ENCODE assay signal across 8 mouse cellular contexts in genomic region chr5:49524394-49525241, GRCm38 (mm10). TPM values are rescaled to one million over a fixed set of nuclear protein-coding genes. Genes with fewer than 3 reads are reported as not detected.
DNase-seq lines count a peak whose midpoint lies in the region; ATAC-seq and TF ChIP-seq lines count a peak whose summit lies in the region.

Gene Kcnip4, minus strand, starts transcription at chr5:49524907.

- intact Hi-C loops in heart, adult 2 months (cut with DNase I), result no loop called here

- peak in 1 of 2 experiments; percentile 3 for DNase-seq in heart, adult 2 months
- DNase-seq in heart, adult 9 months (ENCODE audit: low spot score in 2 of 2), result no peak
- DNase-seq in cerebellum, postnatal 25 days, result peak; percentile 93 to 95
- DNase-seq in frontal cortex, postnatal 25 days (ENCODE audit: low spot score in 2 of 2), result peak; percentile 54 to 68
- DNase-seq in natural killer cell, adult 2 months (ENCODE audit: low spot score in 2 of 2), result no peak

- H3K4me2 ChIP-seq in kidney, embryonic 15.5 days, result peak within 1 kb of the TSS; percentile 93
- peak within 1 kb of the TSS; percentile 98 for H3K4me2 ChIP-seq in limb, embryonic 13.5 days (replicated peaks)
- H3K4me2 ChIP-seq in neural tube, embryonic 14.5 days (ENCODE audit: low read depth, low read length), result peak within 1 kb of the TSS; percentile 99

- H3K27ac ChIP-seq in heart, adult 2 months, result no peak within 1 kb of the TSS
- no peak within 1 kb of the TSS for H3K27ac ChIP-seq in kidney, embryonic 15.5 days
- no peak within 1 kb of the TSS for H3K27ac ChIP-seq in limb, embryonic 13.5 days
- H3K27ac ChIP-seq in neural tube, embryonic 14.5 days (ENCODE audit: low read depth, low read length), result no peak within 1 kb of the TSS

- 4% methylated on average over 49 of the region's 50 CpGs for WGBS in heart, adult 2 months
- 1% methylated on average over 47 of the region's 50 CpGs for WGBS in kidney, embryonic 15.5 days
- 2% methylated on average over 48 of the region's 50 CpGs for WGBS in limb, embryonic 13.5 days
- WGBS in neural tube, embryonic 14.5 days, result 2% methylated on average over 49 of the region's 50 CpGs

- ATAC-seq in kidney, embryonic 15.5 days (replicated peaks; ENCODE audit: low FRiP score), result peak; percentile 93
- peak; percentile 30; the same call in 1 of the 2 replicates for ATAC-seq in limb, embryonic 13.5 days (ENCODE audit: low FRiP score, low read depth)
- ATAC-seq in neural tube, embryonic 14.5 days (ENCODE audit: low read depth), result peak; percentile 93

- no peaks in the 10 kb centered on the region for H3K79me2 ChIP-seq in heart, adult 2 months (replicated peaks; ENCODE audit: control insufficient read depth, insufficient read depth, low read length)

- TF ChIP-seq EP300 in heart, adult 2 months (IDR thresholded peaks at IDR 0.05; ENCODE audit: insufficient read depth, low read depth, low read length), result no peak

- no peak within 1 kb of the TSS for H3K4me3 ChIP-seq in heart, adult 2 months
- H3K4me3 ChIP-seq in kidney, embryonic 15.5 days (replicated peaks), result peak within 1 kb of the TSS; percentile 49
- peak within 1 kb of the TSS; percentile 58 for H3K4me3 ChIP-seq in limb, embryonic 13.5 days
- H3K4me3 ChIP-seq in neural tube, embryonic 14.5 days (ENCODE audit: low read depth, low read length), result peak within 1 kb of the TSS; percentile 53

- H3K9ac ChIP-seq in heart, adult 2 months (ENCODE audit: low read depth, low read length), result no peak within 1 kb of the TSS
- H3K9ac ChIP-seq in kidney, embryonic 15.5 days, result 0 out of 2 replicates have a peak within 1 kb of the TSS, but pooled peaks have one; percentile 26
- peak within 1 kb of the TSS; percentile 67 for H3K9ac ChIP-seq in limb, embryonic 13.5 days
- peak within 1 kb of the TSS; percentile 64 for H3K9ac ChIP-seq in neural tube, embryonic 14.5 days (replicated peaks; ENCODE audit: low read depth, low read length)

- H3K4me1 ChIP-seq in heart, adult 2 months (ENCODE audit: control insufficient read depth, insufficient read depth, low read length), result no peaks in the 10 kb centered on the region
- peaks cover 7% of the 10 kb centered on the region; the same call in 1 of the 2 replicates for H3K4me1 ChIP-seq in kidney, embryonic 15.5 days
- 0 out of 2 replicates have a peak, but pooled peaks cover 6% of the 10 kb centered on the region for H3K4me1 ChIP-seq in limb, embryonic 13.5 days
- H3K4me1 ChIP-seq in neural tube, embryonic 14.5 days (ENCODE audit: control insufficient read depth, insufficient read depth, low read length), result no peaks in the 10 kb centered on the region

- no peaks in the 10 kb centered on the region for H3K9me3 ChIP-seq in kidney, embryonic 15.5 days (replicated peaks)
- H3K9me3 ChIP-seq in limb, embryonic 13.5 days, result no peaks in the 10 kb centered on the region
- no peaks in the 10 kb centered on the region for H3K9me3 ChIP-seq in neural tube, embryonic 14.5 days (ENCODE audit: control insufficient read depth, low read length)

- no peaks in the 10 kb centered on the region for H3K36me3 ChIP-seq in heart, adult 2 months (ENCODE audit: control insufficient read depth, insufficient read depth, low read length)
- no peaks in the 10 kb centered on the region for H3K36me3 ChIP-seq in kidney, embryonic 15.5 days
- no peaks in the 10 kb centered on the region for H3K36me3 ChIP-seq in limb, embryonic 13.5 days
- no peaks in the 10 kb centered on the region for H3K36me3 ChIP-seq in neural tube, embryonic 14.5 days (ENCODE audit: control insufficient read depth, insufficient read depth, low read length)

- no peaks in the 10 kb centered on the region for H3K27me3 ChIP-seq in heart, adult 2 months (ENCODE audit: control insufficient read depth, insufficient read depth, low read length)
- peaks cover 52% of the 10 kb centered on the region for H3K27me3 ChIP-seq in kidney, embryonic 15.5 days
- peaks cover 54% of the 10 kb centered on the region for H3K27me3 ChIP-seq in limb, embryonic 13.5 days
- H3K27me3 ChIP-seq in neural tube, embryonic 14.5 days (ENCODE audit: control insufficient read depth, insufficient read depth, low read length), result peaks cover 6% of the 10 kb centered on the region

- TF ChIP-seq POLR2A in heart, adult 2 months (IDR thresholded peaks at IDR 0.05; ENCODE audit: insufficient read depth, low read depth, low read length), result no peak

- TF ChIP-seq CTCF in heart, adult 2 months (IDR thresholded peaks at IDR 0.05), result peak; percentile 40

RNA-seq across cellular contexts. Expression of gene Kcnip4, which starts in this region (rescaled TPM):
- total RNA-seq in heart, adult 2 months (2021), result not detected
- 0.10 and 0.20 TPM in 2 replicates for polyA plus RNA-seq in heart, adult 2 months (2012; rRNA removed)
- 0.82 and 0.84 TPM in 2 replicates for polyA plus RNA-seq in kidney, embryonic 15.5 days (2015; fragmentation: Nextera tagmentation; extraction: Ambion mirVana)
- polyA plus RNA-seq in limb, embryonic 13.5 days (2015; fragmentation: Nextera tagmentation; extraction: Ambion mirVana), result 3.5 and 4.1 TPM in 2 replicates
- polyA plus RNA-seq in neural tube, embryonic 14.5 days (2014; fragmentation: Nextera tagmentation; extraction: Ambion mirVana), result 22.4 and 26.1 TPM in 2 replicates

Comparison
In these comparisons a context has a peak if more than half of its experiments do, and no peak if none do; other contexts are left out.
1. Peak in ATAC-seq, H3K4me3 ChIP-seq, H3K9ac ChIP-seq and H3K4me2 ChIP-seq in kidney, embryonic 15.5 days; RNA of the gene not detected or under 1 TPM.
2. DNase-seq: peak in cerebellum, postnatal 25 days (2 of 2) and frontal cortex, postnatal 25 days (2 of 2); none in heart, adult 9 months (0 of 2) and natural killer cell, adult 2 months (0 of 2).
3. ATAC-seq: peak in every context shown above with its lines; median percentile 93 in kidney, embryonic 15.5 days; 93 in neural tube, embryonic 14.5 days; 30 in limb, embryonic 13.5 days.
4. Peak in every context shown above with its lines, with median percentiles within 50 percentile points of each other: H3K4me2 ChIP-seq.